Mouse (Mus musculus): ENCODE measurements around the gene Ccndbp1. TPM values are rescaled to one million over a fixed set of nuclear protein-coding genes. Genes with fewer than 3 reads are reported as not detected.

Gene Ccndbp1
- polyA plus RNA-seq, 1 experiment from 2014 or later, result 42.6 TPM

DNA sequence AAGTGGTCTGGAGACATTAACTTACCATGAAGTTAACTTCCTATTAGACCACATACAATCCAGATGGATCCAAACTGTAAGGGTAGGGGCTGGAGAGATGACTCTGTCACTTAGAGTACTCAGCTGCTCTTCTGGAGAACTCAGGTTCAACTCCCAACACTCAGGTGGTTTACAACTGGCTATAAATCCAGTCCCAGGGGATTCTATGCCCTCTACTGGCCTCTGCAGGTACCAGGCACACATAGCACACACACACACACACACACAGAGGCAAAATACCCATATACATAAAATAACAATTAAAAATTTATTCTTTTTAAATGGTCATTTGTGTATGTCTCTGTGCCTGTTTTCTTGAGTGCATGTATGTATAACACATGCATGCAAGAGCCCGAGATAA, 31.2 kb downstream of the Ccndbp1 start:
- Histone ChIP-seq H3K4me2 (no peak overlapping the region), H3K27me3 (replicated peaks; ENCODE audit: control insufficient read depth, insufficient read depth, low read length) (no peaks in the 10 kb centered on the region), H3K36me3 (ENCODE audit: control insufficient read depth, insufficient read depth, low read length) (no peaks in the 10 kb centered on the region), H3K27ac (ENCODE audit: low read depth, low read length) (no peak overlapping the region), H3K9ac (ENCODE audit: low read depth, low read length) (no peak overlapping the region), H3K4me3 (ENCODE audit: low read depth, low read length) (no peak overlapping the region), H3K4me1 (replicated peaks; ENCODE audit: control insufficient read depth, insufficient read depth, low read length) (no peaks in the 10 kb centered on the region; the same call in 1 of the 2 replicates), H3K9me3 (ENCODE audit: control insufficient read depth, low read length) (no peaks in the 10 kb centered on the region)
- no peak for ATAC-seq (replicated peaks; ENCODE audit: low FRiP score)
- DNase-seq (ENCODE audit: low spot score), result no peak
- WGBS, result 87% methylated on average over 1 of the region's 1 CpGs

DNA sequence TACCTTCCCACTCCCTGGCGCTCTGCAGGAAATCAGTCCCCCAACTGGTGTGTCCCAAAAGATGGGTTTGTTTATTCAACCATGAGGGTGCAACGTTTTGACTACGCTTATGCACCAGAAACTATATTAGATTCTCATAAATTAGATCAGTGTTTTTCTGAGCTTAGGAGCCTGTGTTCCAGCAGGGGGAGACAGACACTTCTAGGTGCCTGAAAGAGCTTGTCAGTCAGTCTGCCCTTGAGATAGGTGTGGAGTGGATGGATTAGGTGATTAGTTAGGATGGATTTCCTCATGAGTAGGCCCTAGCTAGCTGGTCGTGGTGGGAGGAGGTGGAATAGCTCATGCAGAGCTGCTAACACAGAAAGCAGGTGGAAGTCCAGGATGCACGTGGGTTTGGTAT, 32.9 kb downstream of the Ccndbp1 start:
- no peak for DNase-seq (ENCODE audit: low spot score)
- 42% methylated on average over 5 of the region's 5 CpGs for WGBS

DNA sequence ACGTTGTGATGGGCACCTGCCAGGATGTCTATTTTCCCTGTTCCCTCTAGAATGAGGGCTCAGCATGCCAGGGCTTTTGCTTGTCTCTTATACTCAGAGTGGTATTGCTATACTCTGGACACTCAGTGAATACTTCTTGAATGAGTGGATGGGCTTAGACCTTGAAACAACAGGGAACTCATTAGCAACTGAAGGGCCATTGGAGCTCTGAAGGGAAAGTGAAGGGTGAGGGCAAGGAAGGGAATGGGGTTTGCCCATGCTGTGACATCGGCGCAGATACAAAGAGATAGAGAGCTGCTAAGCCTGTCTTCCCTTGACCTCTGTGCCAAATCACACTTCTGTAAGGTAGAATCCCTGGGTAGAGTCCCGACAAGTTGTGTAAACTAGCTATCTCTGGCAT, 37.5 kb downstream of the Ccndbp1 start:
- no peaks in the 10 kb centered on the region for H3K27me3 ChIP-seq (replicated peaks; ENCODE audit: control insufficient read depth, insufficient read depth, low read length)
- H3K36me3 ChIP-seq (ENCODE audit: control insufficient read depth, insufficient read depth, low read length), result no peaks in the 10 kb centered on the region
- H3K4me3 ChIP-seq (ENCODE audit: low read depth, low read length), result no peak overlapping the region
- H3K9ac ChIP-seq (ENCODE audit: low read depth, low read length), result no peak overlapping the region
- WGBS, result 82% methylated on average over 4 of the region's 4 CpGs
- H3K4me1 ChIP-seq (replicated peaks; ENCODE audit: control insufficient read depth, insufficient read depth, low read length), result no peaks in the 10 kb centered on the region
- no peaks in the 10 kb centered on the region for H3K9me3 ChIP-seq (ENCODE audit: control insufficient read depth, low read length)
- H3K27ac ChIP-seq (ENCODE audit: low read depth, low read length), result no peak overlapping the region
- ATAC-seq (replicated peaks; ENCODE audit: low FRiP score), result no peak
- no peak for DNase-seq (ENCODE audit: low spot score)
- no peak overlapping the region for H3K4me2 ChIP-seq

More for the DNA sequence above, 32.9 kb downstream of the Ccndbp1 start:
- H3K9me3 ChIP-seq (ENCODE audit: control insufficient read depth, low read length), result no peaks in the 10 kb centered on the region
- H3K27ac ChIP-seq (ENCODE audit: low read depth, low read length), result no peak overlapping the region
- no peak overlapping the region for H3K4me2 ChIP-seq
- H3K9ac ChIP-seq (ENCODE audit: low read depth, low read length), result no peak overlapping the region
- no peaks in the 10 kb centered on the region; the same call in 1 of the 2 replicates for H3K4me1 ChIP-seq (replicated peaks; ENCODE audit: control insufficient read depth, insufficient read depth, low read length)
- no peak overlapping the region for H3K4me3 ChIP-seq (ENCODE audit: low read depth, low read length)
- no peaks in the 10 kb centered on the region for H3K27me3 ChIP-seq (replicated peaks; ENCODE audit: control insufficient read depth, insufficient read depth, low read length)
- ATAC-seq (replicated peaks; ENCODE audit: low FRiP score), result no peak
- no peaks in the 10 kb centered on the region for H3K36me3 ChIP-seq (ENCODE audit: control insufficient read depth, insufficient read depth, low read length)

DNA sequence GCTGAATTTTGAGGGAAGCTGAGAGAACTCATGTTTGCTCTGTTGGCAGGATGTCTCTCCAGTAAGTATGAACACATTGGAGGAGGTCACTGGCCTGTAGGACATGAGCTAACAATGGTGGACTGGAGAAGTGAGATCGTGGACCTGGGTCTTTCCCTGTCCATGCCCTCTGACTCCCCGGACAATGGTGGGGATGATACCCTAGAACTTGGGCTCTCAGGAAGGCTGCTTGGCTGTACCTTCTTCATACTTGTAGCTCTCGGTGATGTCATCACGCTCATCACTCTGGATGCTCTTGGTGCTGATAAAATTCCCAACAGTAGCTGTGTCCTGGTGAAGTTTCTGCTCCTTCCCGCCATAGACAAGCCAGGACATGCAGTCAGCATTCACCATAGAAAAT, 44.0 kb downstream of the Ccndbp1 start:
- H3K9ac ChIP-seq (ENCODE audit: low read depth, low read length), result no peak overlapping the region
- DNase-seq (ENCODE audit: low spot score) (no peak), ATAC-seq (replicated peaks; ENCODE audit: low FRiP score) (no peak)
- no peaks in the 10 kb centered on the region for H3K36me3 ChIP-seq (ENCODE audit: control insufficient read depth, insufficient read depth, low read length)
- no peak overlapping the region for H3K4me2 ChIP-seq
- H3K27ac ChIP-seq (ENCODE audit: low read depth, low read length), result no peak overlapping the region
- no peaks in the 10 kb centered on the region for H3K9me3 ChIP-seq (ENCODE audit: control insufficient read depth, low read length)
- WGBS, result 85% methylated on average over 5 of the region's 5 CpGs
- no peaks in the 10 kb centered on the region for H3K4me1 ChIP-seq (replicated peaks; ENCODE audit: control insufficient read depth, insufficient read depth, low read length)
- no peaks in the 10 kb centered on the region for H3K27me3 ChIP-seq (replicated peaks; ENCODE audit: control insufficient read depth, insufficient read depth, low read length)
- H3K4me3 ChIP-seq (ENCODE audit: low read depth, low read length), result no peak overlapping the region

DNA sequence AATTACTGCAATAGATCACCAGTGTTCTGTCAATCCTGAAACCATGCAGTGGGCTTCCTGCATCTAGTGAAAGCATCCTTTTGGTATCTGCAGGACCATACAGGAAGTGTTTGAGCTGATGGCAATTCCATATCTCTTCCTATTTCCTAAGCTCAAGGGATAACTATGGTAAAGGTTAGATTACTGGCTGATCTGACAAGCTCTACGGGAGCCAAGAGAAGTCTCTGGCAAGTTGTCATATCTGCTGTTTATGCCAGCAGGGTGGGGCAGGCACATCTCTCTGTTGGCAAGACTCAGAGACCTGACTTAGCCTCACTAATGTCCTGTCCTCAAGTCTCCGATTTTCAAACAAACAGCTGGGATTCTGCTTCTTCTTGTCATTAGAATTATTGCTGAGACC, 45.9 kb downstream of the Ccndbp1 start:
- Histone ChIP-seq H3K27ac (ENCODE audit: low read depth, low read length) (no peak overlapping the region), H3K36me3 (ENCODE audit: control insufficient read depth, insufficient read depth, low read length) (no peaks in the 10 kb centered on the region), H3K27me3 (replicated peaks; ENCODE audit: control insufficient read depth, insufficient read depth, low read length) (no peaks in the 10 kb centered on the region), H3K9me3 (ENCODE audit: control insufficient read depth, low read length) (no peaks in the 10 kb centered on the region), H3K9ac (ENCODE audit: low read depth, low read length) (no peak overlapping the region), H3K4me2 (no peak overlapping the region), H3K4me1 (replicated peaks; ENCODE audit: control insufficient read depth, insufficient read depth, low read length) (no peaks in the 10 kb centered on the region), H3K4me3 (ENCODE audit: low read depth, low read length) (no peak overlapping the region)
- DNase-seq (ENCODE audit: low spot score), result no peak
- ATAC-seq (replicated peaks; ENCODE audit: low FRiP score), result no peak
- 38% methylated on average over 2 of the region's 2 CpGs for WGBS

DNA sequence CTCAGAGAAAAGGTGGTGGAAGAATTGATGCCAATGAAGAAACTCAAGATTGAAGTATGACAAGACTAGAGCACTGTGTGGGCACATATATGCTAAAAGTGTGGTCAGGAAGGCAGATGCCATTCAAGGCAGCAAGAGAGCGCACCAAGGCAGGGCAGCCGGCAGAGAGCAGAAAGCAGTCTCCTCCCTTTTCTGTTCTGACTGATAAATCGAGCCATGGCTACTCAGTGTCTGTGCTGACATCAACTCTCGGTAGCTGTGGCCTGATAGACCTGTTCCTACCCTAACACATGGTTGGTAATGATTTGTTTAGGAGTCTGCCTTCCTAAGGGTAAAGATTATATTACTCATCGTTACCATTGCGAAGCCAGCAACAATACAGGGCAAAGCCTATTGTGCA, 47.7 kb downstream of the Ccndbp1 start:
- Histone ChIP-seq H3K27me3 (replicated peaks; ENCODE audit: control insufficient read depth, insufficient read depth, low read length) (no peaks in the 10 kb centered on the region), H3K9me3 (ENCODE audit: control insufficient read depth, low read length) (no peaks in the 10 kb centered on the region), H3K36me3 (ENCODE audit: control insufficient read depth, insufficient read depth, low read length) (no peaks in the 10 kb centered on the region), H3K4me3 (ENCODE audit: low read depth, low read length) (no peak overlapping the region), H3K4me1 (replicated peaks; ENCODE audit: control insufficient read depth, insufficient read depth, low read length) (no peaks in the 10 kb centered on the region), H3K27ac (ENCODE audit: low read depth, low read length) (no peak overlapping the region), H3K4me2 (no peak overlapping the region), H3K9ac (ENCODE audit: low read depth, low read length) (no peak overlapping the region)
- no peak for DNase-seq (ENCODE audit: low spot score)
- ATAC-seq (replicated peaks; ENCODE audit: low FRiP score), result peak; percentile 81
- 59% methylated on average over 6 of the region's 6 CpGs for WGBS

DNA sequence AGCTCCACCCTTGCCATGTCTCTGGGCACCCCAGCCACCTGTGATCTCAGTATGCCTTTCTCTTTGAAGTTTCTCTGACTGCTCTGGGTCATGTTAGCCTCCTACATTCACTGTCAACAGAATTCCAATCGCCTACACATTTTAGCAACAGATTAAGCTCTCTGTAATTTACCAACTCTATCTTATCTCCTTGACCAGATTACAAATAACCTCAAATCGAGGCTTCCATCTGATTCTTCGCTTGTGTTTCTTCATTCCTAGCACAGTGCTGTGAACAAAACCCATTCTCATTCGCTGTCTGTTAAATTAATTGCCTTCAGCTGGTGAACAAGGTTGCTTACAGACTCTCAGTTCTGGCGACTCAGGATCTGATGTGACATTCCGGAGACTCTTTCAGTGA, 49.8 kb downstream of the Ccndbp1 start:
- Histone ChIP-seq H3K27ac (ENCODE audit: low read depth, low read length) (no peak overlapping the region), H3K4me1 (replicated peaks; ENCODE audit: control insufficient read depth, insufficient read depth, low read length) (no peaks in the 10 kb centered on the region), H3K36me3 (ENCODE audit: control insufficient read depth, insufficient read depth, low read length) (no peaks in the 10 kb centered on the region), H3K4me2 (no peak overlapping the region), H3K4me3 (ENCODE audit: low read depth, low read length) (no peak overlapping the region), H3K9ac (ENCODE audit: low read depth, low read length) (no peak overlapping the region), H3K27me3 (replicated peaks; ENCODE audit: control insufficient read depth, insufficient read depth, low read length) (no peaks in the 10 kb centered on the region), H3K9me3 (ENCODE audit: control insufficient read depth, low read length) (no peaks in the 10 kb centered on the region)
- DNase-seq (ENCODE audit: low spot score) (no peak), ATAC-seq (replicated peaks; ENCODE audit: low FRiP score) (no peak)
- 51% methylated on average over 6 of the region's 6 CpGs for WGBS

DNA sequence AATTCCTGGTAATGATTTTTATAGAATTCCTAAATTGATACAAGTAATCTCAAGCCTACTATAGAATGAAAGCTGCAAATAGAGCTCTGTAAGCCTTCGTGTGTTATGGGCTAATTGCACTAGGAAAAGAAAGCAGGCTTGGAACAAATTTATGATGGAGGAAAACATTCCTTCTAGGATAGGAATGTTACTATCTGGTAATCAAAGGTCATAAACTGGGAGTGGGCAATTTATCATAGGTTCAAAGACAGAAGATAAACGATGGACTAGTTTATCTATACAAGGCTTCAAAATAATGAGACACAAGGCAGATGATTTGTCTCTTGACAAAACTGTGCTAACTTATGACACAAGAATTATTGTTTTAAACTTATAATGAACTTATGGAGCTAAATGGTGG, 53.1 kb downstream of the Ccndbp1 start:
- ATAC-seq (replicated peaks; ENCODE audit: low FRiP score), result no peak

More for the DNA sequence above, 53.1 kb downstream of the Ccndbp1 start:
- DNase-seq (ENCODE audit: low spot score), result no peak
- Histone ChIP-seq H3K4me3 (ENCODE audit: low read depth, low read length) (no peak overlapping the region), H3K36me3 (ENCODE audit: control insufficient read depth, insufficient read depth, low read length) (no peaks in the 10 kb centered on the region), H3K4me2 (no peak overlapping the region), H3K27ac (ENCODE audit: low read depth, low read length) (no peak overlapping the region), H3K4me1 (replicated peaks; ENCODE audit: control insufficient read depth, insufficient read depth, low read length) (no peaks in the 10 kb centered on the region), H3K27me3 (replicated peaks; ENCODE audit: control insufficient read depth, insufficient read depth, low read length) (no peaks in the 10 kb centered on the region), H3K9me3 (ENCODE audit: control insufficient read depth, low read length) (no peaks in the 10 kb centered on the region), H3K9ac (ENCODE audit: low read depth, low read length) (no peak overlapping the region)
- WGBS, result 71% methylated on average over 2 of the region's 2 CpGs

All from liver, embryonic 11.5 days (tissue).